Mouse (Mus musculus): ENCODE measurements at regions not wholly inside any gene's neighbourhood (a gene's known extent, or its start where the extent isn't known, plus 50 kb on each side); places are given as distances from the start of the nearest gene placed in this dataset.

- H3K4me3 ChIP-seq (ENCODE audit: low read depth, low read length) = peak overlapping the region; percentile 45; the same call in 1 of the 2 replicates
- DNase-seq (no peak), ATAC-seq (no peak)
- H3K9me3 ChIP-seq (ENCODE audit: low read length) = no peaks in the 10 kb centered on the region
- H3K27me3 ChIP-seq (ENCODE audit: insufficient read depth, low read length) = peaks cover 57% of the 10 kb centered on the region
- H3K36me3 ChIP-seq (replicated peaks; ENCODE audit: insufficient read depth, low read length) = no peaks in the 10 kb centered on the region
- H3K9ac ChIP-seq (replicated peaks) = no peak overlapping the region
- TF ChIP-seq EP300 (IDR thresholded peaks at IDR 0.05; ENCODE audit: low read depth) (no peak), CTCF (IDR thresholded peaks at IDR 0.05; ENCODE audit: low read depth) (no peak)
- 40% methylated on average over 8 of the region's 8 CpGs for WGBS (ENCODE audit: insufficient replicate concordance)
- H3K27ac ChIP-seq (ENCODE audit: low read depth) = no peak overlapping the region
- H3K4me2 ChIP-seq (ENCODE audit: low read depth, low read length) = peak overlapping the region; percentile 68
- H3K4me1 ChIP-seq (ENCODE audit: insufficient read depth) = no peaks in the 10 kb centered on the region
Observed at GRCm38 (mm10) chr13:28883398-28883797, 70.1 kb downstream of the Sox4 start.

- ATAC-seq (no peak), DNase-seq (no peak)
- H3K4me1 ChIP-seq (ENCODE audit: insufficient read depth) = no peaks in the 10 kb centered on the region
- H3K9ac ChIP-seq (replicated peaks) = no peak overlapping the region
- peaks cover 35% of the 10 kb centered on the region for H3K27me3 ChIP-seq (ENCODE audit: insufficient read depth, low read length)
- H3K27ac ChIP-seq (ENCODE audit: low read depth) = no peak overlapping the region
- H3K36me3 ChIP-seq (replicated peaks; ENCODE audit: insufficient read depth, low read length) = no peaks in the 10 kb centered on the region
- WGBS (ENCODE audit: insufficient replicate concordance) = 57% methylated on average over 6 of the region's 6 CpGs
- TF ChIP-seq CTCF (IDR thresholded peaks at IDR 0.05; ENCODE audit: low read depth) (no peak), EP300 (IDR thresholded peaks at IDR 0.05; ENCODE audit: low read depth) (no peak)
- H3K9me3 ChIP-seq (ENCODE audit: low read length) = no peaks in the 10 kb centered on the region
- no peak overlapping the region for H3K4me3 ChIP-seq (ENCODE audit: low read depth, low read length)
- no peak overlapping the region for H3K4me2 ChIP-seq (ENCODE audit: low read depth, low read length)
Observed at GRCm38 (mm10) chr13:28880888-28881287, 72.6 kb downstream of the Sox4 start.

DNA sequence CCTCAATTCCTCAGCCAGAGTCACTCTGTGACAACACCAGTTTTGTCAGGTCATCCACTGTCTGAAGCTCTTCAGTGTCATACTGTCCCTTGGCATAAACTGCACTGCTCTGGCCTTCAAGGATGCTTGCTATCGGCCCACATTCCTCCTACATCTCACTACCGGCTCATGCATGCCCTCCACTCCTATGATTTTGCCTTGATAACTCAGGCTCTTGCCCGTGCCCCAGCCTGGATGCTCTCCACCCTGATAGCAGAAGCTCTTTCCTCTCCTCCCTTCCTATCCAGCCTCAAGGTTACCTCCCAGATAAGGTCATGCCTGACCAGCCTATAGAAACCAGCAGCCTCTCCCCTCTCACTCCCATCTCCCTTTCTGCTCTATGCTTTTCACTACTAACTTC, 74.8 kb downstream of the Sox4 start:
- 43% methylated on average over 3 of the region's 3 CpGs for WGBS (ENCODE audit: insufficient replicate concordance)
- ATAC-seq = no peak
- DNase-seq = no peak

GRCm38 (mm10) chr13:28876771-28877170, 76.7 kb downstream of the Sox4 start:
- no peak for DNase-seq
- no peak for ATAC-seq
- H3K9ac ChIP-seq (replicated peaks) = no peak overlapping the region
- H3K36me3 ChIP-seq (replicated peaks; ENCODE audit: insufficient read depth, low read length) = no peaks in the 10 kb centered on the region
- no peak overlapping the region for H3K4me2 ChIP-seq (ENCODE audit: low read depth, low read length)
- WGBS (ENCODE audit: insufficient replicate concordance) = 47% methylated on average over 4 of the region's 4 CpGs
- peaks cover 6% of the 10 kb centered on the region; the same call in 1 of the 2 replicates for H3K27me3 ChIP-seq (ENCODE audit: insufficient read depth, low read length)
- no peaks in the 10 kb centered on the region for H3K4me1 ChIP-seq (ENCODE audit: insufficient read depth)
- H3K9me3 ChIP-seq (ENCODE audit: low read length) = no peaks in the 10 kb centered on the region
- TF ChIP-seq CTCF (IDR thresholded peaks at IDR 0.05; ENCODE audit: low read depth) = no peak
- no peak for TF ChIP-seq EP300 (IDR thresholded peaks at IDR 0.05; ENCODE audit: low read depth)
- H3K4me3 ChIP-seq (ENCODE audit: low read depth, low read length) = no peak overlapping the region
- H3K27ac ChIP-seq (ENCODE audit: low read depth) = no peak overlapping the region

More for the DNA sequence above, 74.8 kb downstream of the Sox4 start:
- Histone ChIP-seq H3K4me2 (ENCODE audit: low read depth, low read length) (no peak overlapping the region), H3K27me3 (ENCODE audit: insufficient read depth, low read length) (peaks cover 16% of the 10 kb centered on the region), H3K36me3 (replicated peaks; ENCODE audit: insufficient read depth, low read length) (no peaks in the 10 kb centered on the region), H3K9ac (replicated peaks) (no peak overlapping the region), H3K4me3 (ENCODE audit: low read depth, low read length) (no peak overlapping the region), H3K4me1 (ENCODE audit: insufficient read depth) (no peaks in the 10 kb centered on the region), H3K9me3 (ENCODE audit: low read length) (no peaks in the 10 kb centered on the region), H3K27ac (ENCODE audit: low read depth) (no peak overlapping the region)
- TF ChIP-seq EP300 (IDR thresholded peaks at IDR 0.05; ENCODE audit: low read depth) (no peak), CTCF (IDR thresholded peaks at IDR 0.05; ENCODE audit: low read depth) (no peak)

DNA sequence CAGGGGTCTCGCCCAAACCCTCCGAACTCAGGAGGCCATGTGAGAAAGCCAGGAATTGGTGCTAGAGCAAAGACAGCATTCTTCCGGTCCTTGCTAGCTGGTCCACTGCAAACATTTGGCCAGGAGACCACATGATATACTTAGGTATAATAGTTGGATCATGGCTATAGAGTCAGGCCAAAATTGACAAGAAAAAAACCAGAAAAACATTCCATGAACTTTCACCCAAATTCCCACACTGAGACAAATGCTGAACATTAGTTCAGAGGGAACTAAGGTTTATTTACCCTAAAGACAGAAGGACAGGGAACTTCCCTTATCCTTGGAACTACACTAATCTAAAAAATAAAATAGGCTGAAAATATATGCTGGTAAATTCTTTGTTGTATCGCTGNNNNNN, 82.8 kb downstream of the Sox4 start:
- TF ChIP-seq CTCF (IDR thresholded peaks at IDR 0.05; ENCODE audit: low read depth) (no peak), EP300 (IDR thresholded peaks at IDR 0.05; ENCODE audit: low read depth) (no peak)
- DNase-seq = no peak
- H3K4me3 ChIP-seq (ENCODE audit: low read depth, low read length) = no peak overlapping the region

DNA sequence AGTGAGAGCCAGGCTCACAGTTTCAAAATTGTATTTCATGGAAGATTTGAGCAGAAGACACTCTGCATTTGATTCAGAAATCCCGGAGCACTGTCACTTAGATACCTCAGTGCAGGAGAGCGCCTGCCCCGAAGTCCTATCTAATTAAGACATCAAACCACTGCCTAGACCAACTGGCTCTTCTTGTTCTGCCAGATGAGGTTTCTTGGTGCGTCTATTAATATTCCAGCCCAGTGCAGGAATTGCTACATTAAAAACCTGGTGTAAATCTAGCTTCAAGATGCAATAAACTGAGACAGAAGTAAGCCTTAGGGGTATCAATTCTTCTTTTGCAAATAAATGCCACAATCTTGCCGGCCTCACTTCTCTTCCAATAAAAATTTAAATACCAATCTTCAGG, 86.3 kb downstream of the Sox4 start:
- TF ChIP-seq CTCF (IDR thresholded peaks at IDR 0.05; ENCODE audit: low read depth) = no peak
- TF ChIP-seq EP300 (IDR thresholded peaks at IDR 0.05; ENCODE audit: low read depth) = no peak
- Histone ChIP-seq H3K9me3 (ENCODE audit: low read length) (no peaks in the 10 kb centered on the region), H3K27me3 (ENCODE audit: insufficient read depth, low read length) (no peaks in the 10 kb centered on the region), H3K4me3 (ENCODE audit: low read depth, low read length) (no peak overlapping the region), H3K27ac (ENCODE audit: low read depth) (no peak overlapping the region), H3K4me2 (ENCODE audit: low read depth, low read length) (no peak overlapping the region), H3K36me3 (replicated peaks; ENCODE audit: insufficient read depth, low read length) (no peaks in the 10 kb centered on the region), H3K9ac (replicated peaks) (no peak overlapping the region), H3K4me1 (ENCODE audit: insufficient read depth) (peaks cover 9% of the 10 kb centered on the region)
- 72% methylated on average over 5 of the region's 5 CpGs for WGBS (ENCODE audit: insufficient replicate concordance)
- DNase-seq (no peak), ATAC-seq (no peak)

More for the DNA sequence above, 82.8 kb downstream of the Sox4 start:
- 86% methylated on average over 4 of the region's 4 CpGs for WGBS (ENCODE audit: insufficient replicate concordance)
- Histone ChIP-seq H3K27me3 (ENCODE audit: insufficient read depth, low read length) (no peaks in the 10 kb centered on the region), H3K4me2 (ENCODE audit: low read depth, low read length) (no peak overlapping the region), H3K27ac (ENCODE audit: low read depth) (no peak overlapping the region), H3K9me3 (ENCODE audit: low read length) (no peaks in the 10 kb centered on the region), H3K9ac (replicated peaks) (no peak overlapping the region), H3K4me1 (ENCODE audit: insufficient read depth) (peaks cover 9% of the 10 kb centered on the region), H3K36me3 (replicated peaks; ENCODE audit: insufficient read depth, low read length) (no peaks in the 10 kb centered on the region)
- peak; percentile 84 for ATAC-seq

DNA sequence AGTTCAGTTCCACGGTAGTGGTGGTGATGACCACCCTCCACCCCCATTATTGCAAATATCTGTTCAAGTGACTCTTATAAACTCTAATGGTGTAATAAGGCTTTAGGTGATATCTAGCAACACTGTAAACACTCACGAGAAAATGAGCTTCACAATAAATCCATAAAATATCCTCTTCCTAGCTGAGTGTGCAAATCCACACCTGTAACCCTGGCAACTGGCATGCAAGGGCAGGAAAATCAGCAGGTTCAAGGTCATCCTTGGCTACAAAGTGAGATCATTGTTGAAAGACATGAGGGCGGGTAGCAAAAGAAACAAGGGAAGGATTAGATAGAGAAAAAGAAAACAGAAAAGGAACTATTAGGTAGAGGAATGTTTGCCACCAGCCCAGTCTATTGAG, 86.8 kb downstream of the Sox4 start:
- DNase-seq = no peak
- Histone ChIP-seq H3K9ac (replicated peaks) (no peak overlapping the region), H3K9me3 (ENCODE audit: low read length) (no peaks in the 10 kb centered on the region), H3K4me1 (ENCODE audit: insufficient read depth) (peaks cover 9% of the 10 kb centered on the region), H3K27me3 (ENCODE audit: insufficient read depth, low read length) (no peaks in the 10 kb centered on the region), H3K36me3 (replicated peaks; ENCODE audit: insufficient read depth, low read length) (no peaks in the 10 kb centered on the region), H3K4me2 (ENCODE audit: low read depth, low read length) (no peak overlapping the region), H3K4me3 (ENCODE audit: low read depth, low read length) (no peak overlapping the region), H3K27ac (ENCODE audit: low read depth) (no peak overlapping the region)
- TF ChIP-seq EP300 (IDR thresholded peaks at IDR 0.05; ENCODE audit: low read depth) = no peak
- no peak for TF ChIP-seq CTCF (IDR thresholded peaks at IDR 0.05; ENCODE audit: low read depth)
- 61% methylated on average over 3 of the region's 3 CpGs for WGBS (ENCODE audit: insufficient replicate concordance)
- ATAC-seq = no peak
